8 mouse cellular contexts compared by ENCODE assay signal in the genomic region with DNA sequence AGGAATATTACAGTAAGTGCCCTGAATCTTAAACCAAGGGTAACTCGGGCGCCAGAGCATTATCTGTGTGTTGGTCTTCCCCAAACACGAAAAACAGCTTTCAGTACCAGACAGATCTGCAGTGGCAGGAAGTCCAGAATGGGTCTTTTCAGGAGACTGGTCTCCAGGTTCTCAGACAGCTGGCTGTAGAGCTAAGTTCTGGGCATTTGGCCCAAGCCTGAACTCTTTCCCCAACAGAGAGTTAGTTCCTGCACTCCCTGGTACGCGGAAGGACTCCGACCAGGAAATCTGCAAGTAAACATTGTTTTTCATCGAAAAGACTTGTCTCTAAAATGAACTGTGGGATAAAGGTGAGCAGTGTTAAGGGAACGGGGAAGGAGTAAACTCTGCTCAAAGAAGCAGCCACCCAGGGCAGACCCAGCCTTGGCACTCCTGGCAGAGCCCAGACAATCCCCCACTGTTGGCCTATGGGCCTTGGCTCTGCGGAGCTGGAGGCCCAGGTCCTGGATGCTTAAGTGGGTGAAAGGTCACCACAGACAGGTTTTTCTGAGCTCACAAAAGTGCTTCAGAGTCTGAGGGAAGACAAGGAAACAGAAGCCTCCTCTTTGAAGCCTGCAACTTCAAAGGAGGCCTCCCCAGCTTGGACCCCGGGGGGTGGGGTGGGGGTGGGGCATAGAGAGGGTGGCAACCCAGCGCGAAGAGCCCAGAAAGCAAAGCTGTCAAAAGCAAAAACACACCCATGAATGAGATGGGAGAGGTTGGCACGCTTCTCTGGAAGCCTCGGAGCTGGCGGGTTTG. TPM values are rescaled to one million over a fixed set of nuclear protein-coding genes. Genes with fewer than 3 reads are reported as not detected.
A peak's percentile ranks its signal among the peaks of the same experiment; 100 is the strongest.
DNase-seq lines count a peak whose midpoint lies in the region; ATAC-seq and TF ChIP-seq lines count a peak whose summit lies in the region.

No protein-coding gene starts in this region.

- no peaks in the 10 kb centered on the region for H3K36me3 ChIP-seq in testis, adult 2 months (ENCODE audit: control insufficient read depth, insufficient read depth, low read length)
- H3K36me3 ChIP-seq in kidney, adult 2 months (ENCODE audit: control insufficient read depth, insufficient read depth, low read length), result no peaks in the 10 kb centered on the region
- no peaks in the 10 kb centered on the region for H3K36me3 ChIP-seq in limb, embryonic 15.5 days

- H3K4me2 ChIP-seq in limb, embryonic 15.5 days, result peak overlapping the region; percentile 67

- H3K9ac ChIP-seq in limb, embryonic 15.5 days, result no peak overlapping the region

- no peak for TF ChIP-seq POLR2A in testis, adult 2 months (IDR thresholded peaks at IDR 0.05; ENCODE audit: control insufficient read depth, low read depth, low read length)
- no peak for TF ChIP-seq POLR2A in kidney, adult 2 months (IDR thresholded peaks at IDR 0.05; ENCODE audit: low read depth, low read length)

- TF ChIP-seq CTCF in testis, adult 2 months (IDR thresholded peaks at IDR 0.05; ENCODE audit: control insufficient read depth, insufficient read depth, insufficient replicate concordance, low read depth, low read length), result no peak
- TF ChIP-seq CTCF in kidney, adult 2 months (conservative IDR thresholded peaks at IDR 0.05; ENCODE audit: insufficient read depth, insufficient read length, low read depth, low read length), result no peak

- H3K9me3 ChIP-seq in limb, embryonic 15.5 days, result no peaks in the 10 kb centered on the region

- H3K27ac ChIP-seq in testis, adult 2 months (ENCODE audit: control insufficient read depth, insufficient read depth, low read depth, low read length), result peak overlapping the region; percentile 34; the same call in 1 of the 2 replicates
- peak overlapping the region; percentile 93 for H3K27ac ChIP-seq in kidney, adult 2 months (ENCODE audit: insufficient read depth, low read depth, low read length)
- peak overlapping the region; percentile 88 for H3K27ac ChIP-seq in limb, embryonic 15.5 days

- DNase-seq in testis, postnatal 10 days (ENCODE audit: low spot score), result no peak
- peak; percentile 68 for DNase-seq in embryo, embryonic 10.5 days (ENCODE audit: low spot score)
- peak; percentile 69 to 79 for DNase-seq in heart, adult 9 months (ENCODE audit: low spot score in 2 of 2)
- peak; percentile 77 for DNase-seq in kidney, adult 2 months
- peak; percentile 68 for DNase-seq in naive thymus-derived CD4-positive, alpha-beta T cell, adult 2 months (ENCODE audit: low read depth)
- DNase-seq in spleen, postnatal 4 days (ENCODE audit: low spot score in 2 of 2), result no peak

- no peak overlapping the region for H3K4me3 ChIP-seq in testis, adult 2 months (ENCODE audit: control insufficient read depth, low read depth, low read length)
- H3K4me3 ChIP-seq in kidney, adult 2 months (ENCODE audit: insufficient read depth, low read depth, low read length), result peak overlapping the region; percentile 23; the same call in 1 of the 2 replicates
- H3K4me3 ChIP-seq in limb, embryonic 15.5 days, result peak overlapping the region; percentile 85

- no peak for ATAC-seq in limb, embryonic 15.5 days (ENCODE audit: insufficient number of reproducible peaks, low FRiP score, low TSS enrichment, low read depth)

- 21% methylated on average over 15 of the region's 15 CpGs for WGBS in kidney, adult 2 months
- WGBS in limb, embryonic 15.5 days, result 11% methylated on average over 15 of the region's 15 CpGs

- peaks cover 16% of the 10 kb centered on the region for H3K4me1 ChIP-seq in testis, adult 2 months (ENCODE audit: control insufficient read depth, insufficient read depth, low read length)
- H3K4me1 ChIP-seq in kidney, adult 2 months (ENCODE audit: control insufficient read depth, insufficient read depth, low read length), result peaks cover 4% of the 10 kb centered on the region; the same call in 1 of the 2 replicates
- peaks cover 22% of the 10 kb centered on the region for H3K4me1 ChIP-seq in limb, embryonic 15.5 days

- H3K27me3 ChIP-seq in testis, adult 2 months (ENCODE audit: control insufficient read depth, insufficient read depth, low read length), result no peaks in the 10 kb centered on the region
- no peaks in the 10 kb centered on the region for H3K27me3 ChIP-seq in kidney, adult 2 months (replicated peaks; ENCODE audit: control insufficient read depth, insufficient read depth, low read length)
- no peaks in the 10 kb centered on the region for H3K27me3 ChIP-seq in limb, embryonic 15.5 days

RNA-seq across cellular contexts. Expression of gene Rhob, which starts 3.7 kb away (rescaled TPM):
- polyA plus RNA-seq in testis, adult 2 months (2012; rRNA removed), result 21.3 and 23.4 TPM in 2 replicates
- polyA plus RNA-seq in kidney, adult 2 months (2012; rRNA removed), result 128 and 145 TPM in 2 replicates
- 54.1 and 60.5 TPM in 2 replicates for polyA plus RNA-seq in limb, embryonic 15.5 days (2015; fragmentation: Nextera tagmentation; extraction: Ambion mirVana)

Comparison
In these comparisons a context has a peak if more than half of its experiments do, and no peak if none do; other contexts are left out.
1. H3K27ac ChIP-seq: peak in every context shown above with its lines; median percentile 93 in kidney, adult 2 months; 88 in limb, embryonic 15.5 days; 34 in testis, adult 2 months.
2. DNase-seq: peak in embryo, embryonic 10.5 days (single experiment), heart, adult 9 months (2 of 2), kidney, adult 2 months (single experiment) and naive thymus-derived CD4-positive, alpha-beta T cell, adult 2 months (single experiment); none in testis, postnatal 10 days (single experiment) and spleen, postnatal 4 days (0 of 2).